Mouse (Mus musculus) spleen, adult 18-20 months (tissue): ENCODE results near the gene Erlin1.

Experiments used
- DNase-seq, 2 experiments: peaks; one replicate each; pipeline ENCODE4 v3.0.0; 2022; ENCODE audit warnings: mixed read lengths in 2 of 2

The Erlin1 gene

GRCm38 (mm10) chr19:44069121-44069913 lies at the start of gene Erlin1:
Gene Erlin1, minus strand, starts transcription at chr19:44069785.
- DNase-seq = peak; percentile 80 to 91

DNA sequence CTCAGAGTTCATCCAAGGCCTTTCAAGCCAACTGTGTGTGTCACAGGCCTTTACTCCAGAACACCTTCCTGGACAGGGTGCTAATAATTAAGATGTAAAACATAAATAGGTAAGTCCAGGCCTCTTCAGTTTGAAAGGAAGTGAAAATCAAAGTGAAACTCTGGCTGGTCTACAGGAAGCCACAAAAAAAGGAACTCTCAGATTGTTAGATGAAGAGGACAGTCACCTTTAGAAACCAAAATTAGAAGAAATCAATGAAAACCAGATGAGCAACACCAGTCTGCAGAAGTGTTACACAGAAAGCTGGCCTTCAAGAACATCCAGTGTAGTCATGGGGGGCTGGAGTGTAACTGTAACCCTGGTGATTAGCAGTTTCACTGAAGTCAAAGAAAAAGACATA lies 48.2 kb upstream of the Erlin1 start:
- peak in 1 of 2 experiments; percentile 13 for DNase-seq

DNA sequence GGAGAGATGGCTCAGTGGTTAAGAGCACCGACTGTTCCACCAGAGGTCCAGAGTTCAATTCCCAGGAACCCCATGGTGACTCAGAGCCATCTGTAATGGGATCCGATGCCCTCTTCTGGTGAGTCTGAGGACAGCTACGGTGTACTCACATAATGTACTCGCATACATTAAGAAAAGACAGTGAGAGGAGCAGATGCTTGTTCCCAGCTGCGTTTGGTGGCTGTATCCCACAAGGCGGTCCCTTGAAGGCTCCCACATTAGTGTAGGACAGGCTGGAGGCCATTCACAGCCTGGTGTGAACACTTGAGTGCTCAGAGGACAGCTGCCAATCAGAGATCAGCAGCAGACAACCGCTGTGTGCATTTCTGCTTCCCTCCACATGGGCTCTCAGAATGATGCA lies 42.1 kb upstream of the Erlin1 start:
- no peak for DNase-seq

DNA sequence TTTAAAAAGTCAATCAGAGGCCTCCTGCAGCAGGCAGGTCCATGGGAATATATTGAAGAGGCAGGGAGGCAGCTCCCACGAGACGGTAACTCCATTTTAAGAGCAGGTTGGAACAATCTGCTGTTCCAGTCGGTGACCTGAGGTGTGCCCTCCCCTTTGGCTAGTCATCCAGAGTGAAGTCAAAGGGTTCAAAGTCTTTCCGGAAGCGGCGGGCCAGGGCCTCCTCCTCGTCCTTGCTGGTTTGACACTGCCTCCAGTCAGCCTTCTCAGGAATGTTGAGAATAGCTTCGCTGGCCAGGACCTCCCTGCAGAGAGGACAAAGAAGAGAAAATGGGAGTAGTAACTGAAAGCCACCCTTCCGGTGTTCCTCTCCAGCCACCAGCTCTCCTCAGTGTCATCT lies 40.8 kb upstream of the Erlin1 start:
- no peak for DNase-seq

GRCm38 (mm10) chr19:44108996-44109395 lies 39.4 kb upstream of the Erlin1 start:
- no peak for DNase-seq

GRCm38 (mm10) chr19:44107661-44108521 lies 38.3 kb upstream of the Erlin1 start:
- DNase-seq = no peak

DNA sequence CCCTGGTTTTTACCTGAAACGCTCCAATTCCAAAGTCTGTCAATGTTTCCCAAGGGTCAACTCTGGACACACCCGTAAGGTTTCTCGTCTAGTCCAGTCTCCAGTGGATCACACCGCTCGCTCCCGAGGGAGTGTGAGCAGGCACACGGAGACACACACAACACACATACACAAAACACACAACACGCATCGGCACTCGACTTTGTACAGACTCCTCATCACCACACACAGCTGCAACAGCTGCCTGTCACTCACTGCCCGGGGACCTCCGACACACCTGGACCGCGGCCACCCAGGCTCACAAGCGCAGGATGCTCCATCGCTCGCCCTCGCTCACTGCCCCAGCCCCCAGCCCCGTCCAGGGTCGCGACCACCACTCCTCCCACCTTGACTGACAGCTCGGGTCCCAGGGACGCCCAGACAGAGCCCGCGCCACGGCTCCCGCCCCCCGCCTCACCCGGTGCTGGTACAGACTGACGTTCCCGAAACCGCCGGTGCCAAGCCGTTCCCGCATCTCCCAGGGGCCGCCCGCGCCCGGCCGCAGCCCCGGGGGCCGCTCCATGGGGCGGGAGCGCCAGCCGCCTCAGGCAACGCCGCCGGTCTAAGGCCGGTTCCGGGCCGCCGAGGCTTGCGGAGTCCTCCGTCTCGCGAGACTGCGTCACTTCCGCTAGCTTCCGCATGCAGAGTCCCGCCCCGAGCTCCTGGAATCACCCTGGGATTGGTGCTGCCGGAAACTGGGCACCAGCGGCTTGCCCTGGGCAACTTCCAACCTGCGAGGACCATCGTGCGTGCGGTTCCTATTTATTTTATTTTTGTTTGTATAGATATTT lies 37.5 kb upstream of the Erlin1 start, which contains the start of gene Chuk:
Chuk (minus strand) TSS at position 650 of the 830 bp plus-strand sequence.
- DNase-seq = peak; percentile 84 to 91

DNA sequence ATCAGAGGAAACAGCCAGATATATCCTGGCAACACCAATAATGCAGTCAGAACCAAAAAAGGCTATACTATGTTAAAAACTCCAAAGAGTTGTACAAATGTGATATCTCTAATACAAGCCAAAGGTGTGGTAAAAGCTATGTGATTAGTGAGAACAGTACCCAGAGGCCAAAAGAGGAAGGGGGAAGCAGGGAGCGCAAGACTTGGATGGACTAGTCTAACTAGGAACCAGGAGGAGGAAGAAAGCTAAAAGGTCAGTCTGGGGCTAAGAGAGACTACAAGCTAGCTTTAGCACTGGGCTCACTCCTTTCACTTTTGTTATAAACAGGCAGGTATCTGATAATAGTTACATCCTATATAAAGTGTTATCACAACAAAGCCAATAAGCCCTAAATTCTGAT lies 34.8 kb upstream of the Erlin1 start:
- no peak for DNase-seq

DNA sequence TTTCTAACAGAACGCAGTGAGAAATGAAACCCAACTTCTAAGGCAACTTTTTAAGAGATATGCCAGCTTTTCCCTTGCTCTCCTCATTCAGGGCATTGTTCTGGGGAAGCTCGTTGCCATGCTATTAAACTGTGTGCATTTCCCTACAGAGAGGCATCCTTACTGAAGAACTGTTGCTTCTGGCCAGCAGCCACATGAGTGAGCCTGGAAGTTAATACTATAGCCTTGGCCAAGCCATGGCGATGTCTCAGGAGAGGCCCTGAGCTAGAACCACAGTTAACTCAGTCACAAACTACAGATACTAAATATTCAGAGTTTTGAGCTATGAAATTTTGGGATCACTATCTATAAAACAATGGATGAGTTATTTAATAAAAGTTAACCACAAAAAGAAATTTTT lies 33.4 kb upstream of the Erlin1 start:
- DNase-seq = no peak

- DNase-seq = no peak
Measured at GRCm38 (mm10) chr19:44100840-44101239, 31.3 kb upstream of the Erlin1 start.

- no peak for DNase-seq
Measured at GRCm38 (mm10) chr19:44086278-44086677, 16.7 kb upstream of the Erlin1 start.

- DNase-seq = no peak
Measured at GRCm38 (mm10) chr19:44080920-44081319, 11.3 kb upstream of the Erlin1 start.

DNA sequence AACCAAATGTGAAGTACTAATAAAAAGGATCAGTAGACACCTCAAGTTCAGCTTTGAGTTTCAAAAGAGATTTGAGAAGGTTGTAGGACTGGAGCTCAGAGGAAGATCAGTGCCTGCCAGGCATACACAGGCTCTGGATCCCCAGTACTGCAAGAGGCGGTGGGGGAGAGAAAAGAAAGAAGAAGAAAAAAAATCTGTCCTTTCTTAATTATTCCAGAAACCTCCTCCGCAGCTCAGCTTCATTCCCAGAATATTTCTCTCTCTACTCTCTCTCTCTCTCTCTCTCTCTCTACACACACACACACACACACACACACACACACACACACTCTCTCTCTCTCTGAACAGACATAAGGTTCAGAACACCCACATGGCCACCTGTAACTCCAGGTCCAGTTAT lies 10.4 kb upstream of the Erlin1 start:
- DNase-seq = no peak

GRCm38 (mm10) chr19:44077024-44077423 lies 7.4 kb upstream of the Erlin1 start:
- no peak for DNase-seq

DNA sequence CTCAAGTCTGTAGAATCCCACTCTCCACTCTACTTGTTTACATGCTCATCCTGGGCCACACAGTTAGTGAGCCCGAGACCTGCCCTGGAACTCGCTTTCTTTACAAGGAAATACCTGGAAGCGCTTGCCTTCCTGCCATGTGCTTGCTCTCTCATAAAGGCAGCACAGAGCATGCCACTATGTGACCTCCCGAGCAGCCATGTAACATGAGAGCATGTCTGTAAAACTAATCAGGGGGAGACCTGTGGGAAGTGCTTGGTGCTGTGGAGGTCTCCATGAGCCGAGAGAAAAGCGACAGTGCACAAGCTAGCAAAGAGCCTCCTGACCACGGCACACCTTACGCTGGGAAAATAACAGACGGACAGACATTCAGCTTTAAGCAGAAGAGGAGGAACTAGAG lies 6.9 kb upstream of the Erlin1 start:
- no peak for DNase-seq

- no peak for DNase-seq
Measured at GRCm38 (mm10) chr19:44074986-44075385, 5.4 kb upstream of the Erlin1 start.

GRCm38 (mm10) chr19:44071166-44071565 lies 1.6 kb upstream of the Erlin1 start:
- DNase-seq = no peak

DNA sequence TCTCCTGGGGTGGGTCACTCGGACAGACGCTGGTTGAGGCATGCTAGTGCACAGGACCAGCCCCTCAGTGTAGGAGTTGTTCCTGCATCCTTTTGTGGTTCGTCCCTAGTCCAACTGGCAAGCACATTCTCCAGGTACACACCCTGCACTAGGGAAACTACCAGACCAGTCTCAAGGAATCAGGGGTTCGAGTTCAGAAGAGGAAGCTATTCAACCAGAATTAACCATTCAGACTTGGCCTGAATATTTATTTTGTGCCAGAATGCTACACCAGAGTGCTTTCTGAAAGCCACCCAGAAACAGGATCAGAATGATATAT lies 288 bp upstream of the Erlin1 start:
- no peak for DNase-seq

GRCm38 (mm10) chr19:44068232-44068631 lies 1.4 kb downstream of the Erlin1 start:
- DNase-seq = no peak

- DNase-seq = peak in 1 of 2 experiments; percentile 23
Measured at GRCm38 (mm10) chr19:44067323-44068049, 2.1 kb downstream of the Erlin1 start.

GRCm38 (mm10) chr19:44064734-44065133 lies 4.9 kb downstream of the Erlin1 start:
- no peak for DNase-seq

DNA sequence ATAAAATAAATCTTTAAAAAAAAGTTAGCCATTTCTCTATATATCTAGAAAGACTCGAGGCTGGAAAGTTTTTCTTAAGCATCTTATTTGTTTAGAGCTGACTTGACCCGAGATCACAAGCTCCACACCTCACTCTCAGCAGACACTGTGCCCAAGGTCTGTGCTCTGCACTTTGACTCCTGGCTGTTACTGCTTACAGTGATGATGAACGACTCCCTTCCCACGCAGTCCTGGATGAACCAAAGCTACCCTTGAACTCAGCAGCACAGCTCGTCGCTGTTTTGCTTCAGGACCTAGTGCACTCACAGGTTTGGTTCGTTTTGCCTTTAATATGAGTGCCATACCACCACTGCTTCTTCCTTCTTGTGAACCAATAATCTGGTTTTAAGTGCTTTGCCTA lies 5.8 kb downstream of the Erlin1 start:
- no peak for DNase-seq
